Mouse (Mus musculus) bone marrow, adult 2 months (tissue): Measurements from ENCODE around the gene Lpcat2b.

Source experiments
- CTCF ChIP-seq: fragments of 200-500 bp; IDR thresholded peaks from 2 replicates; pipeline ENCODE4 v1.5.1; 2011; ENCODE audit warnings: low read length, control low read depth; ENCODE audit not compliant: control insufficient read depth, insufficient read depth
- POLR2A ChIP-seq: fragments of 200-500 bp; IDR thresholded peaks from 2 replicates; pipeline ENCODE4 v1.6.1; 2011; ENCODE audit warnings: low read depth, mild to moderate bottlenecking, control low read depth, low read length, borderline replicate concordance; ENCODE audit not compliant: control insufficient read depth

- TF ChIP-seq CTCF (no peak), POLR2A (no peak)
These were observed 20.0 kb upstream of the Lpcat2b start for GRCm38 (mm10) chr5:107411326-107411725.
